9 mouse cellular contexts compared by ENCODE assay signal in genomic region chrX:53211756-53212483, GRCm38 (mm10). TPM values are rescaled to one million over a fixed set of nuclear protein-coding genes. Genes with fewer than 3 reads are reported as not detected.
DNase-seq lines count a peak whose midpoint lies in the region; ATAC-seq lines count a peak whose summit lies in the region.
"Had no signal": no experiment of that assay in that cellular context is flagged by ENCODE, and none has a peak within 500 bp of the region (broad histone marks: within the 10 kb centered on the region; RNA-seq: fewer than 3 reads in every experiment).

No protein-coding gene starts in this region.

- no peaks in the 10 kb centered on the region for H3K27me3 ChIP-seq in intestine, embryonic 16.5 days (replicated peaks; ENCODE audit: control insufficient read depth, insufficient read depth, low read length)
- no peaks in the 10 kb centered on the region for H3K27me3 ChIP-seq in lung, embryonic 16.5 days (ENCODE audit: control insufficient read depth, insufficient read depth, low read depth, low read length)
- H3K27me3 ChIP-seq in stomach, embryonic 15.5 days (replicated peaks): no peaks in the 10 kb centered on the region

- no peak overlapping the region for H3K4me3 ChIP-seq in intestine, embryonic 16.5 days (ENCODE audit: low read length)
- H3K4me3 ChIP-seq in lung, embryonic 16.5 days (ENCODE audit: low read length): no peak overlapping the region
- no peak overlapping the region for H3K4me3 ChIP-seq in stomach, embryonic 15.5 days (replicated peaks)

- ATAC-seq in intestine, embryonic 16.5 days: peak; percentile 81
- ATAC-seq in lung, embryonic 16.5 days (ENCODE audit: low read depth): peak; percentile 87
- ATAC-seq in stomach, embryonic 15.5 days (ENCODE audit: insufficient read depth, low FRiP score, low read depth): peak; percentile 86; the same call in 1 of the 2 replicates

- DNase-seq in frontal cortex, postnatal 10 days (ENCODE audit: low spot score in 2 of 2): peak; percentile 22 to 42
- no peak for DNase-seq in frontal cortex, postnatal 36 days (ENCODE audit: low spot score in 2 of 2)
- DNase-seq in brain, adult 2 months (ENCODE audit: low read depth, low spot score): peak; percentile 52
- peak; percentile 47 to 56 for DNase-seq in heart, adult 18-20 months
- DNase-seq in cerebellum, postnatal 36 days: no peak

- no peak overlapping the region for H3K4me2 ChIP-seq in intestine, embryonic 16.5 days (ENCODE audit: low read depth, low read length)
- no peak overlapping the region for H3K4me2 ChIP-seq in lung, embryonic 16.5 days (ENCODE audit: low read depth, low read length)
- H3K4me2 ChIP-seq in stomach, embryonic 15.5 days: no peak overlapping the region

- H3K9me3 ChIP-seq in intestine, embryonic 16.5 days (ENCODE audit: control insufficient read depth, low read length): no peaks in the 10 kb centered on the region
- no peaks in the 10 kb centered on the region for H3K9me3 ChIP-seq in lung, embryonic 16.5 days (ENCODE audit: control insufficient read depth, low read length)
- H3K9me3 ChIP-seq in stomach, embryonic 15.5 days: no peaks in the 10 kb centered on the region

- 55% methylated on average over 7 of the region's 7 CpGs for WGBS in intestine, embryonic 16.5 days
- 33% methylated on average over 7 of the region's 7 CpGs for WGBS in lung, embryonic 16.5 days
- 35% methylated on average over 7 of the region's 7 CpGs for WGBS in stomach, embryonic 15.5 days

- H3K27ac ChIP-seq in intestine, embryonic 16.5 days (ENCODE audit: low read length): peak overlapping the region; percentile 88
- H3K27ac ChIP-seq in lung, embryonic 16.5 days (ENCODE audit: low read length): peak overlapping the region; percentile 92
- H3K27ac ChIP-seq in stomach, embryonic 15.5 days: peak overlapping the region; percentile 86

- H3K36me3 ChIP-seq in intestine, embryonic 16.5 days (ENCODE audit: control insufficient read depth, insufficient read depth, low read length): no peaks in the 10 kb centered on the region
- no peaks in the 10 kb centered on the region for H3K36me3 ChIP-seq in lung, embryonic 16.5 days (ENCODE audit: control insufficient read depth, insufficient read depth, low read length)
- no peaks in the 10 kb centered on the region for H3K36me3 ChIP-seq in stomach, embryonic 15.5 days

- no peak overlapping the region for H3K9ac ChIP-seq in intestine, embryonic 16.5 days (ENCODE audit: low read depth, low read length)
- H3K9ac ChIP-seq in lung, embryonic 16.5 days (ENCODE audit: low read length): no peak overlapping the region
- no peak overlapping the region for H3K9ac ChIP-seq in stomach, embryonic 15.5 days

- no peaks in the 10 kb centered on the region for H3K4me1 ChIP-seq in intestine, embryonic 16.5 days (ENCODE audit: control insufficient read depth, insufficient read depth, low read length)
- peaks cover 44% of the 10 kb centered on the region for H3K4me1 ChIP-seq in lung, embryonic 16.5 days (replicated peaks; ENCODE audit: control insufficient read depth, insufficient read depth, low read length)
- H3K4me1 ChIP-seq in stomach, embryonic 15.5 days: peaks cover 15% of the 10 kb centered on the region

RNA-seq across cellular contexts. Expression of gene Plac1, which starts 28.0 kb away (rescaled TPM):
- total RNA-seq in heart, adult 18-20 months (2021): not detected
- 3.0 and 3.9 TPM in 2 replicates for polyA plus RNA-seq in intestine, embryonic 16.5 days (2015; fragmentation: Nextera tagmentation; extraction: Ambion mirVana)
- 19.5 and 21.1 TPM in 2 replicates for polyA plus RNA-seq in lung, embryonic 16.5 days (2015; fragmentation: Nextera tagmentation; extraction: Ambion mirVana)
- 6.3 and 7.5 TPM in 2 replicates for polyA plus RNA-seq in stomach, embryonic 15.5 days (2015; fragmentation: Nextera tagmentation; extraction: Ambion mirVana)
- total RNA-seq: common myeloid progenitor, adult 5-6 weeks had no signal

RNA-seq across cellular contexts. Expression of gene Fam122b, which starts 57.7 kb away (rescaled TPM):
- 1 to 10 TPM; 2.1 to 4.6 TPM for total RNA-seq in heart, adult 18-20 months (2021)
- polyA plus RNA-seq in intestine, embryonic 16.5 days (2015; fragmentation: Nextera tagmentation; extraction: Ambion mirVana): 6.8 and 7.1 TPM in 2 replicates
- polyA plus RNA-seq in lung, embryonic 16.5 days (2015; fragmentation: Nextera tagmentation; extraction: Ambion mirVana): 13.6 and 15.7 TPM in 2 replicates
- 9.9 TPM in 2 replicates for polyA plus RNA-seq in stomach, embryonic 15.5 days (2015; fragmentation: Nextera tagmentation; extraction: Ambion mirVana)

Comparison
In these comparisons a context has a peak if more than half of its experiments do, and no peak if none do; other contexts are left out.
1. DNase-seq: peak in frontal cortex, postnatal 10 days (2 of 2), brain, adult 2 months (single experiment) and heart, adult 18-20 months (2 of 2); none in frontal cortex, postnatal 36 days (0 of 2) and cerebellum, postnatal 36 days (0 of 2).
2. Peak in every context shown above with its lines, with median percentiles within 50 percentile points of each other: ATAC-seq and H3K27ac ChIP-seq.